28 mouse cellular contexts compared by ENCODE assay signal in genomic region chr15:32048836-32049235, GRCm38 (mm10).
DNase-seq lines count a peak whose midpoint lies in the region; ATAC-seq and TF ChIP-seq lines count a peak whose summit lies in the region.
"Had no signal": no experiment of that assay in that cellular context is flagged by ENCODE, and none has a peak within 500 bp of the region (broad histone marks: within the 10 kb centered on the region; RNA-seq: fewer than 3 reads in every experiment).

No protein-coding gene starts in this region.

- WGBS in forebrain, embryonic 14.5 days: 24% methylated on average over 5 of the region's 5 CpGs
- WGBS in forebrain, postnatal 0 days: 28% methylated on average over 5 of the region's 5 CpGs

- DNase-seq in forebrain, embryonic 14.5 days (ENCODE audit: low spot score): peak; percentile 23
- DNase-seq in forebrain, postnatal 0 days: no peak
- DNase-seq in retina, postnatal 1 day: peak; percentile 18
- no peak for DNase-seq in retina, embryonic 14.5 days (ENCODE audit: low spot score)
- DNase-seq in splenic B cell, adult 2 months (ENCODE audit: low read depth, low spot score): peak; percentile 25
- no peak for DNase-seq in thymus, postnatal 14 days
- DNase-seq in left cerebral cortex, adult 2 months (ENCODE audit: extremely low spot score in 1 of 2, low spot score in 2 of 2): no peak
- DNase-seq: adrenal gland, adult 2 months; adrenal gland, postnatal 14 days; cerebellum, adult 18-20 months; cerebellum, adult 9-10 months; cerebellum, postnatal 14 days; gastrocnemius, adult 2 months; gastrocnemius, postnatal 14 days; heart, adult 18-20 months; heart, postnatal 10 days; heart, postnatal 4 days had no signal

- H3K4me3 ChIP-seq in forebrain, embryonic 14.5 days (ENCODE audit: low read depth, low read length): no peak overlapping the region
- no peak overlapping the region for H3K4me3 ChIP-seq in forebrain, postnatal 0 days (ENCODE audit: low read depth, low read length)
- H3K4me3 ChIP-seq in left cerebral cortex, adult 2 months: no peak overlapping the region
- H3K4me3 ChIP-seq: embryonic facial prominence, embryonic 12.5 days; embryonic facial prominence, embryonic 15.5 days; forebrain, embryonic 15.5 days; gastrocnemius, adult 2 months; heart, embryonic 12.5 days; heart, embryonic 15.5 days had no signal

- H3K4me2 ChIP-seq in forebrain, embryonic 14.5 days (ENCODE audit: low read length): no peak overlapping the region
- H3K4me2 ChIP-seq in forebrain, postnatal 0 days (ENCODE audit: low read depth): no peak overlapping the region
- H3K4me2 ChIP-seq: embryonic facial prominence, embryonic 12.5 days; embryonic facial prominence, embryonic 15.5 days; forebrain, embryonic 15.5 days; heart, embryonic 12.5 days; heart, embryonic 15.5 days; hindbrain, embryonic 14.5 days had no signal

- no peak for ATAC-seq in forebrain, embryonic 14.5 days
- ATAC-seq in forebrain, postnatal 0 days: no peak
- ATAC-seq in granulocyte monocyte progenitor cell, adult 5-6 weeks (replicated peaks; ENCODE audit: poor library complexity, severe bottlenecking): peak; percentile 71
- ATAC-seq: forebrain, embryonic 15.5 days; hindbrain, postnatal 0 days; inflammation-experienced regulatory T-cells, adult 6 months; Patski had no signal

- intact Hi-C loops in left cerebral cortex, adult 2 months (cut with DNase I): no loop called here

- no peaks in the 10 kb centered on the region for H3K9me3 ChIP-seq in forebrain, embryonic 14.5 days (replicated peaks; ENCODE audit: control insufficient read depth, low read length)
- H3K9me3 ChIP-seq in forebrain, postnatal 0 days (ENCODE audit: low read length): no peaks in the 10 kb centered on the region
- H3K9me3 ChIP-seq: embryonic facial prominence, embryonic 12.5 days; embryonic facial prominence, embryonic 15.5 days; forebrain, embryonic 15.5 days; G1E; heart, embryonic 12.5 days; heart, embryonic 15.5 days had no signal

- no peak for TF ChIP-seq CTCF in forebrain, postnatal 0 days (IDR thresholded peaks at IDR 0.05; ENCODE audit: low read depth)
- no peak for TF ChIP-seq CTCF in left cerebral cortex, adult 2 months (IDR thresholded peaks at IDR 0.05)

- H3K27ac ChIP-seq in forebrain, embryonic 14.5 days (ENCODE audit: low read depth, low read length): no peak overlapping the region
- no peak overlapping the region for H3K27ac ChIP-seq in forebrain, postnatal 0 days (ENCODE audit: low read depth, low read length)
- H3K27ac ChIP-seq in left cerebral cortex, adult 2 months: no peak overlapping the region
- H3K27ac ChIP-seq: embryonic facial prominence, embryonic 12.5 days; embryonic facial prominence, embryonic 15.5 days; forebrain, embryonic 15.5 days; gastrocnemius, adult 2 months; heart, embryonic 15.5 days; hindbrain, embryonic 14.5 days; hindbrain, postnatal 0 days had no signal

- H3K27me3 ChIP-seq in forebrain, embryonic 14.5 days (replicated peaks; ENCODE audit: control insufficient read depth, insufficient read depth, low read length): no peaks in the 10 kb centered on the region
- H3K27me3 ChIP-seq in forebrain, postnatal 0 days (ENCODE audit: insufficient read depth, low read length): no peaks in the 10 kb centered on the region
- no peaks in the 10 kb centered on the region for H3K27me3 ChIP-seq in splenic B cell, adult 2 months (ENCODE audit: control insufficient read depth, insufficient read depth, low read length, poor library complexity, severe bottlenecking)
- H3K27me3 ChIP-seq: embryonic facial prominence, embryonic 12.5 days; embryonic facial prominence, embryonic 15.5 days; forebrain, embryonic 15.5 days; heart, embryonic 12.5 days; heart, embryonic 15.5 days had no signal

- no peak overlapping the region for H3K9ac ChIP-seq in forebrain, embryonic 14.5 days (ENCODE audit: low read length)
- no peak overlapping the region for H3K9ac ChIP-seq in forebrain, postnatal 0 days
- H3K9ac ChIP-seq: embryonic facial prominence, embryonic 12.5 days; embryonic facial prominence, embryonic 15.5 days; forebrain, embryonic 15.5 days; heart, embryonic 12.5 days; heart, embryonic 15.5 days; hindbrain, embryonic 14.5 days had no signal

- H3K4me1 ChIP-seq in forebrain, embryonic 14.5 days (ENCODE audit: control insufficient read depth, insufficient read depth, low read length): no peaks in the 10 kb centered on the region
- no peaks in the 10 kb centered on the region for H3K4me1 ChIP-seq in forebrain, postnatal 0 days (ENCODE audit: insufficient read depth)
- H3K4me1 ChIP-seq: embryonic facial prominence, embryonic 12.5 days; embryonic facial prominence, embryonic 15.5 days; forebrain, embryonic 15.5 days; heart, embryonic 15.5 days had no signal

- H3K36me3 ChIP-seq in forebrain, embryonic 14.5 days (ENCODE audit: control insufficient read depth, insufficient read depth, low read length): no peaks in the 10 kb centered on the region
- H3K36me3 ChIP-seq in forebrain, postnatal 0 days (ENCODE audit: insufficient read depth): no peaks in the 10 kb centered on the region
- H3K36me3 ChIP-seq in splenic B cell, adult 2 months (ENCODE audit: control insufficient read depth, insufficient read depth, low read length, poor library complexity, severe bottlenecking): no peaks in the 10 kb centered on the region
- H3K36me3 ChIP-seq: embryonic facial prominence, embryonic 12.5 days; embryonic facial prominence, embryonic 15.5 days; forebrain, embryonic 15.5 days; G1E; heart, embryonic 12.5 days; heart, embryonic 15.5 days had no signal

Comparison
In these comparisons a context has a peak if more than half of its experiments do, and no peak if none do; other contexts are left out.
1. DNase-seq: peak in forebrain, embryonic 14.5 days (single experiment), retina, postnatal 1 day (single experiment) and splenic B cell, adult 2 months (single experiment); none in forebrain, postnatal 0 days (single experiment), retina, embryonic 14.5 days (single experiment), thymus, postnatal 14 days (single experiment) and left cerebral cortex, adult 2 months (0 of 2).